Mouse (Mus musculus) ES-Bruce4 (cell line): ENCODE results near the gene Izumo1r. TPM values are rescaled to one million over a fixed set of nuclear protein-coding genes. Genes with fewer than 3 reads are reported as not detected.
"Not testable (repeated sequence)": the region's sequence is repeated elsewhere in the genome, so short reads cannot be mapped to it uniquely, and the experiment has no call there.

Source experiments
- H3K27ac ChIP-seq: 2 replicates; pipeline ENCODE4 v1.5.1; 2012; ENCODE audit warnings: low read length, inconsistent platforms; ENCODE audit not compliant: insufficient read depth
- H3K27me3 ChIP-seq: 2 replicates; pipeline ENCODE4 v1.6.1; 2012; ENCODE audit warnings: mild to moderate bottlenecking, low read length, inconsistent platforms; ENCODE audit not compliant: control insufficient read depth, poor library complexity, insufficient read depth, severe bottlenecking
- H3K36me3 ChIP-seq: 2 replicates; pipeline ENCODE4 v1.6.1; 2012; ENCODE audit warnings: inconsistent platforms, mild to moderate bottlenecking, low read length, moderate library complexity; ENCODE audit not compliant: control insufficient read depth, poor library complexity, insufficient read depth, severe bottlenecking
- H3K4me1 ChIP-seq: one replicate; pipeline ENCODE4 v1.8.1; 2011; ENCODE audit warnings: low read length; ENCODE audit not compliant: control insufficient read depth, insufficient read depth
- H3K4me3 ChIP-seq: 2 replicates; pipeline ENCODE4 v1.5.1; 2011; ENCODE audit warnings: low read depth, mild to moderate bottlenecking, low read length
- H3K9ac ChIP-seq: 2 replicates; pipeline ENCODE4 v1.6.1; 2012; ENCODE audit warnings: low read depth, mild to moderate bottlenecking, inconsistent platforms; ENCODE audit not compliant: poor library complexity, severe bottlenecking
- H3K9me3 ChIP-seq: replicated peaks from 2 replicates; pipeline ENCODE4 v1.6.1; 2012; ENCODE audit warnings: mild to moderate bottlenecking, low read length, inconsistent platforms; ENCODE audit not compliant: control insufficient read depth, poor library complexity, insufficient read depth, severe bottlenecking
- CTCF ChIP-seq: IDR thresholded peaks from one replicate; pipeline ENCODE4 v1.8.1; 2011; ENCODE audit warnings: low read depth, low read length
- EP300 ChIP-seq: IDR thresholded peaks from 2 replicates; pipeline ENCODE4 v1.6.1; 2011; ENCODE audit warnings: low read depth, low read length; ENCODE audit not compliant: insufficient read depth
- POLR2A ChIP-seq: IDR thresholded peaks from one replicate; pipeline ENCODE4 v1.8.1; 2011; ENCODE audit warnings: low read length; ENCODE audit not compliant: insufficient read depth
- polyA plus RNA-seq: library from polyadenylated mRNA; stranded (reverse); fragments of >200 nt; gene quantifications from 2 replicates; pipeline ENCODE4 v1.2.4, GENCODE M21; 2011; ENCODE audit warnings: low read depth; ENCODE audit not compliant: missing spikeins, insufficient read depth, insufficient read length

Gene Izumo1r
- polyA plus RNA-seq, 1 experiment = not detected

DNA sequence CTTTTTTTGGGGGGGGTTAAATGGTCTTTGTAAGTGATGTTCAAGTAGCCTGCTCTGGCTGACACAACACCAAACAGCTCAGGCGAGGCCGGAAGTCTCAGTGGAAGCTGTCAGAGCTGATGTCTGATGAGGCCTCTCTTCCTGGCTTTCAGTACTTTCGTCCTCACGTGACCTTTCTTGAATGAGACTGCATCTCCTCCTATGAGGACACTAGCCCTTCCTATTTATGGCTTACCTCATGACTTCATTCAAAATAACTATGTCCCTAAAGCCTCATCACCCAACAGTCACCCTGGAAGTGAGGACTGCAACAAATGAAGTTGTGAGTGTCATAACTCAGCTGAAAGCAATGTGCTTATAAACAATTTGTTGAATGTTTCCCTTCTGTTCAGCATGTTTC is 19.1 kb downstream of the Izumo1r start:
- Histone ChIP-seq H3K9me3 (no peaks in the 10 kb centered on the region), H3K4me3 (no peak overlapping the region), H3K27me3 (no peaks in the 10 kb centered on the region), H3K4me1 (no peaks in the 10 kb centered on the region), H3K36me3 (no peaks in the 10 kb centered on the region), H3K9ac (no peak overlapping the region), H3K27ac (no peak overlapping the region)
- TF ChIP-seq EP300 = no peak
- no peak for TF ChIP-seq POLR2A
- TF ChIP-seq CTCF = no peak

DNA sequence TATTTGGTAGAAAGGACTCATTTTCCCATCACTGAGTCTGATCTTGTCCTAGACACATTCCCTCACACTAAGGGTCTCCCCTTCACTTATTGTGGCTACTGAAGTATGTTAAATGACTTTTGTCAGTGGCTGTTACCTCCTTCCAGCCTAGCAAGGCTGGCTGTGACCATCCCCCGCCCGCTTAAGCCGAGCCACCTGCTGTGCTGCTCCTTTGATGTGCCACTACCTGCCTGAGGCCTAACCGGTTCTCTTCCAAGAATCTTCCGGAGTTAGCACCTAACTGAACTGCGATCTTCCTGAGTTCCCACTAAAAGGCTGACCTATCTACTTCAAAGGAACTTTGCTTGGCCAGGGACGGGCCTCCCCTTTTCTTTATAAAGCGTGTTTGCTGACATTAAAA is 27.2 kb downstream of the Izumo1r start:
- not testable (repeated sequence) for H3K27ac ChIP-seq, H3K9ac ChIP-seq, H3K27me3 ChIP-seq, H3K4me1 ChIP-seq, H3K36me3 ChIP-seq, H3K4me3 ChIP-seq, H3K9me3 ChIP-seq
- TF ChIP-seq EP300 = peak; percentile 74

DNA sequence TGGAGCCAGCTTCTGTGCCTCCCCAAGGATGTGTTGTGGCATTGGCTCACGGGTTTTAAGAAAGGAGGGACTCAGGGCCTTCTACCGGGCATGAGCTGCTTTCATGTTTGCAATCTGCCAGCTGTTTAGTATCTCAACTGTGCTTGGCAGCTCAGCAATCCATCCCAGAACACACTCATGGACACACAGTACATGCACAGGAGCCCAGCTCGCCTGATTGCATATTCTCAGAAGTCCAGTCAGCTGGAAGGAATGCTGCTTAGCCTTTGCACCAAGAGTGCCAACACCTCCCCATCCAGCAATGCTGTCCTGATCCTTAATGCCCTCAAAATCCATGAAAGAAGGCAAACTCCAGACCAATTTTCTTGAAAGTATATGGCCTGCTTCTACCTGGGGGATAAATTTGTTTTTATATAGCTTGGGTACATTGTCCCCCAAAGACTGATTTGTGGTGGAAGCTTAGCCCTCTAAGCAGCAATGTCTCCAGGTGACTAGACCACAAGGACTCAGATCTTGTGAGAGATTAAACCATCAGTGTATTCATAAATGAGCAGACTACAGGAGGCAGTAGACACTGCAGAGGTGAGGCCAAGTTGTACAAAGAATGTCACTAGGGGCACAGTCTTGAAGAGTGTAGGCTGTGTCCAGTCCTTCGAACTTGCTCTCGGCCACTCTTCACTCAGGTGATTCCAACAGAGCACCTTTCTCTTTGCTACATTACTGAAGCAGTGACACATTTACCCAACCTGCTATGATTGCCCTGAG is 27.8 kb downstream of the Izumo1r start:
- Histone ChIP-seq H3K9me3 (no peaks in the 10 kb centered on the region), H3K4me3 (no peak overlapping the region), H3K27me3 (no peaks in the 10 kb centered on the region), H3K4me1 (no peaks in the 10 kb centered on the region), H3K27ac (no peak overlapping the region), H3K9ac (no peak overlapping the region), H3K36me3 (no peaks in the 10 kb centered on the region)
- TF ChIP-seq EP300 (no peak), CTCF (no peak), POLR2A (no peak)

DNA sequence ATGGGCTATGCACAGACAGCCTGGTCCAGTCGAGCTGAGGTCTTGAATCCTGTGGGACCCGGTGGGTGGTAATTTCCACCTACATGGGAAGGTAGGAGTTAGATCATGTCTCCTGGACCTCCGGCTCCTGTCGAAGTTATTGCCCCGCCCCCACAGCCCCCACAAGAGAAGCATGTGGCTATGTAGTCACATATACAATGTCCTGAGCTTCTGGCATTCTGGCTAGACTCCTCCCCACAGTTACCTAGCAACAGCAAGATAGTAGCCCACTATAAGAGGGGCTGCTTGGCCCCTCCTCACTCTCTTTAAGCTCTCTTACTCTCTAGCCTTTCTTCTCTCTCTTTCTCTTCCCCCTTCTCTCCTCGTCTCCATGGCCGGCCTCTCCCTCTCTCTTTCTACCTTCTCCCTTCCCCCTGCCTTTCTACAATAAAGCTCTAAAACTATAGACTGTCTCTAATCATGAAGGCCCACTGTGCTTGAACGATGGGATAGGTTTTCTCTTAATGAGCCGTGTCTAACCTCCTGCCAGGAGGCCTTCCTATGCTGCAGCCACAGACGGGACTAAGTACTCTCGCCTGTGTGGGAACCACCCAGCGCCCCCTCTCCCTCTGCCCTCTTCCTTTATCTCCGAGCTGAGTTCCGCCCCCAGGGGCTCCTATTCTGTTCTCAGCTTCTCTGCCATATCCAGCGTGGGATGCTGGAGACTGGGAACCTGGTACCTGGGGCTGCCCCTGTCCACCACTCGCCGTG is 31.4 kb downstream of the Izumo1r start:
- Histone ChIP-seq H3K4me1 (no peaks in the 10 kb centered on the region), H3K9me3 (no peaks in the 10 kb centered on the region), H3K36me3 (no peaks in the 10 kb centered on the region), H3K27me3 (no peaks in the 10 kb centered on the region), H3K9ac (no peak overlapping the region), H3K4me3 (no peak overlapping the region), H3K27ac (no peak overlapping the region)
- TF ChIP-seq EP300 (no peak), POLR2A (no peak), CTCF (no peak)

DNA sequence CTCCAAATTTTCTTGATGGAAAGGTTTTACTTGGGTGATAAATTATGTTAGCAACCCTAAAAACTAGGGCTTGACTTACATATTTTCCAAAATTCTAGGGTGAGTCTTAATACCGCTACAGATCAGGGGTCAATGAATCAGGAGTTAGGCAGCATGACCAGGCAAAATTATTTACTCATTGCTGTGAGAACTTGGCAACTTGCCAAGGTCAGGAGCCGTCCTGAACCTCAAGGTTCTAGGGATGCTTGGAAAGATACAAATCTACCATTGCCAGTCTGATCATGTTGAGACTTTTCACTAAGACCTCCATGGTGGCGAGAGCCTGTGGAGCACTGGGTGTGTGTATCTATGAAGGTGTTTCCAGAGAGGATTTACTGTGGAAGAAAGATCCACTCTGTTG is 32.2 kb downstream of the Izumo1r start:
- Histone ChIP-seq H3K9ac (no peak overlapping the region), H3K36me3 (no peaks in the 10 kb centered on the region), H3K9me3 (no peaks in the 10 kb centered on the region), H3K27me3 (no peaks in the 10 kb centered on the region), H3K4me1 (no peaks in the 10 kb centered on the region), H3K4me3 (no peak overlapping the region), H3K27ac (no peak overlapping the region)
- TF ChIP-seq CTCF (no peak), POLR2A (no peak), EP300 (no peak)

DNA sequence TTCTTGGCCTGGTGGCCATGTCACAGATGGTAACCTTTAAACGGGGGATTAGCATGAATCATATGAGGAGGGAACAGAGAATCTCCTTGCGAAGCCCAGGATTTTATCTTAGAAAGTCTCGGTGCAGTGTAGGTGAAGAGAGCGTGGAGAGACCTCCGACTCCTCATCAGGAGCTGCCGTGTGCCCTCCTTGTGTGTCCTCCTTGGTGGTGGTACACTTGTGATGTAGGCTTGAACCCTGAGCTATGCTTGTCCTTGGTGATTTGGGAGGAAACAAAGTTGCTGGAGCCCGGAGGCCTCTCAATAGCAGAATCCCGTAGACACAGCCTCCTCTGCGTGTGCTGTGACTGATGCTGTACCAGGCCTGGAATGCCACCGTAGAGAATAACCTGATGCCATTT is 32.9 kb downstream of the Izumo1r start:
- H3K9ac ChIP-seq = no peak overlapping the region
- no peaks in the 10 kb centered on the region for H3K4me1 ChIP-seq
- no peaks in the 10 kb centered on the region for H3K9me3 ChIP-seq
- H3K4me3 ChIP-seq = no peak overlapping the region
- no peaks in the 10 kb centered on the region for H3K36me3 ChIP-seq
- no peak overlapping the region for H3K27ac ChIP-seq
- no peaks in the 10 kb centered on the region for H3K27me3 ChIP-seq
- TF ChIP-seq CTCF (no peak), POLR2A (no peak), EP300 (no peak)
